Mouse (Mus musculus) E14TG2a.4 (cell line): ENCODE results near the gene Nup210.

Experiments used
- CTCF ChIP-seq: conservative IDR thresholded peaks from 2 replicates; pipeline ENCODE4 v1.5.1; 2014; ENCODE audit warnings: low read length
- NANOG ChIP-seq: IDR thresholded peaks from 2 replicates; pipeline ENCODE4 v1.6.1; 2014; ENCODE audit warnings: borderline replicate concordance, low read length, mixed read lengths
- POU5F1 ChIP-seq: IDR thresholded peaks from 2 replicates; pipeline ENCODE4 v1.6.1; 2014; ENCODE audit warnings: low read length, borderline replicate concordance

DNA sequence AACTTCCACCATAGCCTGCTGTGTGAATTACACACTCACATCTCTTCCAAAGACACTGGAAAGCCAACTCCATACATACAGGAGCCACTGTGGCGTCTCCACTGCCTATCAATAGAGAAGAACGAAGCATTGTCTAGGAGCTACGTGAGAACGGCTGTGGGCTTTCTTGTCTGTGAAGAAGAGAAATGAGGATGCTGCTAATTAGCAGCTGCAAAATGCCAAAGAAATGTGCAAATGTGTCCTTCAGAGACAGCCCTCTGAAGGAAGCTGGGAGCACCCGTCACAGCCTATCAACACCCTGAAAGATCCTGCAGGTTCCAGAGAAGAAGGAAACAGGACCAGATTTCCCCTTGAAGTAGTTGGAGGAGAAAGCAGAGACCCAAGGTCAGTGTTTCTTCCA lies 69.2 kb downstream of the Nup210 start:
- TF ChIP-seq CTCF (no peak), NANOG (no peak), POU5F1 (no peak)
